Mouse (Mus musculus) small intestine, adult 2 months (tissue): ENCODE measurements around the gene E2f3. TPM values are rescaled to one million over a fixed set of nuclear protein-coding genes. Genes with fewer than 3 reads are reported as not detected.

ENCODE experiments used
- H3K27ac ChIP-seq: fragments of 200-500 bp; 2 replicates; pipeline ENCODE4 v1.5.1; 2012; ENCODE audit warnings: low read depth, low read length, control low read depth, inconsistent platforms; ENCODE audit not compliant: insufficient read depth
- H3K27me3 ChIP-seq: fragments of 200-500 bp; 2 replicates; pipeline ENCODE4 v1.6.1; 2012; ENCODE audit warnings: mild to moderate bottlenecking, moderate library complexity, low read length, inconsistent platforms; ENCODE audit not compliant: control insufficient read depth, insufficient read depth
- H3K36me3 ChIP-seq: fragments of 200-500 bp; 2 replicates; pipeline ENCODE4 v1.6.1; 2012; ENCODE audit warnings: mild to moderate bottlenecking, low read length, control low read depth, inconsistent platforms; ENCODE audit not compliant: control insufficient read depth, insufficient read depth
- H3K4me1 ChIP-seq: fragments of 200-500 bp; 2 replicates; pipeline ENCODE4 v1.6.1; 2012; ENCODE audit warnings: low read length, inconsistent platforms, mixed read lengths; ENCODE audit not compliant: control insufficient read depth, insufficient read depth, insufficient read length
- H3K4me3 ChIP-seq: fragments of 200-500 bp; 2 replicates; pipeline ENCODE4 v1.5.1; 2012; ENCODE audit warnings: low read depth, mild to moderate bottlenecking, control low read depth, inconsistent platforms, low read length, moderate library complexity
- CTCF ChIP-seq: fragments of 200-500 bp; IDR thresholded peaks from 2 replicates; pipeline ENCODE4 v1.5.1; 2012; ENCODE audit warnings: low read depth, mild to moderate bottlenecking, control low read depth, inconsistent platforms, low read length, moderate library complexity, mixed read lengths; ENCODE audit not compliant: insufficient replicate concordance, insufficient read length; ENCODE audit errors: extremely low read depth
- POLR2A ChIP-seq: fragments of 200-500 bp; IDR thresholded peaks from 2 replicates; pipeline ENCODE4 v1.6.1; 2012; ENCODE audit warnings: low read depth, mild to moderate bottlenecking, control low read depth, inconsistent platforms, low read length, moderate library complexity
- WGBS: fragments of 180-500 bp; shearing (Covaris S2); methylation state at CpG from one replicate; pipeline ENCODE4 v1.1.7; 2018; 5-methylcytosine and 5-hydroxymethylcytosine counted together
- polyA plus RNA-seq: library from polyadenylated mRNA; depleted of rRNA; stranded (reverse); fragments of >200 nt; gene quantifications from 2 replicates; pipeline ENCODE4 v1.2.3, GENCODE M21; 2012; rRNA removed

Gene E2f3
- polyA plus RNA-seq, result 1.3 and 3.4 TPM in 2 replicates

- no peak for TF ChIP-seq CTCF
- TF ChIP-seq POLR2A, result peak; percentile 38; the same call in 1 of the 2 replicates
- H3K4me1 ChIP-seq, result peaks cover 14% of the 10 kb centered on the region
- H3K27me3 ChIP-seq, result no peaks in the 10 kb centered on the region
- WGBS, result under 1% methylated on average over 45 of the region's 45 CpGs
- no peaks in the 10 kb centered on the region for H3K36me3 ChIP-seq
- peak within 1 kb of the TSS; percentile 95 for H3K4me3 ChIP-seq
- peak within 1 kb of the TSS; percentile 85 for H3K27ac ChIP-seq
Measured at GRCm38 (mm10) chr13:29985855-29986755, at the start of gene E2f3. E2f3 (minus strand) TSS chr13:29986063.

- H3K27me3 ChIP-seq, result no peaks in the 10 kb centered on the region
- TF ChIP-seq POLR2A (no peak), CTCF (no peak)
- no peaks in the 10 kb centered on the region for H3K36me3 ChIP-seq
- 88% methylated on average over 5 of the region's 5 CpGs for WGBS
- no peak overlapping the region for H3K27ac ChIP-seq
- H3K4me1 ChIP-seq, result peaks cover 35% of the 10 kb centered on the region; the same call in 1 of the 2 replicates
- no peak overlapping the region for H3K4me3 ChIP-seq
Measured at GRCm38 (mm10) chr13:30034540-30034939, 48.7 kb upstream of the E2f3 start.

DNA sequence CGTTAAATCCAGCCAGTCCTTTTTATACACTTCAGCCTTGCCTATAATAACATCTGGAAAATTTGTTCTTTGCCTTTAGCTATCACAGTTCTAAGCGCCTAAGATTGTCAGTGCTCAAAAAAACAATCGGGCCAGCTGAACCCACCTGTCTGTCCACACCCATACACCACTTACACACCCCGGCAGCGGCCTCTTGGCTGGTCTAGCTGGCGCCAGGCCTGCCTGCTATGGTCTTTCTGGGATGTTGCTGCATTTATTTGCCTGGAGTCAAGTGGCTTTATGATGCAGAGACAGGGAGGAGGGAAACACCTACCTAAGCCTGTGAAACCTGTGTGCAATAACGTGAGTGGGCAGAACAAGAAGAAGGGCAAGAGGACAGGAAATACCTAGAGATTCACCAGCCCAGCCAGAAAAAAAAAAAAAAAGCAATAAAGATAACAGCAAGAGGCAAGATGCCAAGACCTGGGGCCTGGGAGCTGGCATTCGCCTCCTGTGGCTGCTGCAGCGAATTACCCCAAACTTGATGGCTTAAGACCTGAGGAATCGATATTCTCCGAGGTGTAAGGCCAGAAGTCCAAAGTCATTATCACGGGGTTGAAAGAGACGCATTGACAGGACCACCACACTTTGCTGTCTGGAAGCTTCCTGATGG is 45.9 kb upstream of the E2f3 start:
- no peaks in the 10 kb centered on the region for H3K27me3 ChIP-seq
- TF ChIP-seq POLR2A, result no peak
- TF ChIP-seq CTCF, result peak; percentile 53; the same call in 1 of the 2 replicates
- H3K4me3 ChIP-seq, result no peak overlapping the region
- 24% methylated on average over 13 of the region's 13 CpGs for WGBS
- H3K27ac ChIP-seq, result peak overlapping the region; percentile 57
- peaks cover 31% of the 10 kb centered on the region; the same call in 1 of the 2 replicates for H3K4me1 ChIP-seq
- H3K36me3 ChIP-seq, result no peaks in the 10 kb centered on the region

GRCm38 (mm10) chr13:30027841-30028240 is 42.0 kb upstream of the E2f3 start:
- no peaks in the 10 kb centered on the region for H3K27me3 ChIP-seq
- TF ChIP-seq CTCF (no peak), POLR2A (no peak)
- H3K36me3 ChIP-seq, result no peaks in the 10 kb centered on the region
- peaks cover 22% of the 10 kb centered on the region; the same call in 1 of the 2 replicates for H3K4me1 ChIP-seq
- 90% methylated on average over 3 of the region's 3 CpGs for WGBS
- H3K27ac ChIP-seq, result no peak overlapping the region
- H3K4me3 ChIP-seq, result no peak overlapping the region

DNA sequence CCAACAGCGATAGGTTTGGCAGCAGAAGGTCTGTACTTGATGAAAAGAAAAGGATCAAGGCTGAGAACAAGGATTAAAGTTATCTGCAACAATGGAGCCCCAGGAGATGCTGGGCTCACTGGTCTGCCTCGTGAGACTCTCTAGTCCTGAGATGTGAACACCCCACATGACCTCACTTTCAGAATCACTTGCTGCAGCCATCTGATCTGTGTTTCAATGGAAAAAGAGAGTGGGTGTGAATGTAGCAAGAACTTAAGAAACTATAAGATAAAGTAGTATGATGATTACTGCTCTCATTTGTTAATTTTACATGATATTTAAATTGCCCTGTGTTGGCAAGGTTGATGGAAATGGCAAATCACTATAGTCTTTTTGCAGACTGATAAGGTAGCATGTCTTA is 36.6 kb upstream of the E2f3 start:
- no peaks in the 10 kb centered on the region for H3K36me3 ChIP-seq
- peaks cover 4% of the 10 kb centered on the region; the same call in 1 of the 2 replicates for H3K4me1 ChIP-seq
- 86% methylated on average over 2 of the region's 2 CpGs for WGBS
- no peak overlapping the region for H3K4me3 ChIP-seq
- TF ChIP-seq CTCF (no peak), POLR2A (no peak)
- no peak overlapping the region for H3K27ac ChIP-seq
- H3K27me3 ChIP-seq, result no peaks in the 10 kb centered on the region

DNA sequence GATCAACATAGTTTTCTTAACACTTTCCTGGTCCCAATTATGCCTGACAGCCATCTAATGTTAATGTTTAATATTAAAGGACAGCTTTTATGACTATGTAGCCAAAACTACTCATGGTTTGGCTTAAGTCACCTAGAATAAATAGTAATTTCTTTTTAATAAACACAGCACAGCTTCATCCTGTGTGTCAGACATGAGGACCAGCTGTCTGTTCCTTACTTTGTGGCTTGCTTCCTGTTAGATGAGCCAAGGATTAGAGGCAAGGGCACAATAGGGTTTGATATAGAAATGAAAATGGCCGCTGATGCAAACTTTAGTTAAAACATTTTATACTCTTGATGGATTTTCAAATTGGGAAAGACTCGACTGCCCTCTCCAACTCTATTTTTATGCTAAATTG is 32.7 kb upstream of the E2f3 start:
- H3K27ac ChIP-seq, result no peak overlapping the region
- WGBS, result 79% methylated on average over 2 of the region's 2 CpGs
- no peaks in the 10 kb centered on the region for H3K36me3 ChIP-seq
- no peaks in the 10 kb centered on the region for H3K27me3 ChIP-seq
- H3K4me1 ChIP-seq, result no peaks in the 10 kb centered on the region
- TF ChIP-seq CTCF, result no peak
- no peak for TF ChIP-seq POLR2A
- H3K4me3 ChIP-seq, result no peak overlapping the region

DNA sequence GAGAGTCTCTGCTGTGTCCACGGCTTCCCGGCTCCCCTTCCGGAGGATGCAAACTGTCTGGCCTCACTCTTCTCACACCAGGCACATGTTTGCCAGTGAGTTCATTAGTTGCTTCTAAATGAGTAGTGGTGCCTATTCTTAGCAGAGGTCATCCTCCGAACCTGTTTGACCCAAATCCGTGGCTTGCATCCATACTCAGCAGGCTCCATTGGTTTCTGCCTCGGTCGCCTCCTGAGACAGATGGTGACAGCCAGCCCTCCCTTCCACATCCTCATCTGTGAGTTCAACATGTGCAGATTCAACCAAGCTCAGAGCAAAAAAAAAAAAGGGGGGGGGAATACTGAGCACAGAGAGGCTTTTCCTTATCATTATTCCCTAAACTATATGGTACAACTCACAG is 31.7 kb upstream of the E2f3 start:
- TF ChIP-seq POLR2A (no peak), CTCF (no peak)
- no peaks in the 10 kb centered on the region for H3K27me3 ChIP-seq
- H3K27ac ChIP-seq, result no peak overlapping the region
- H3K36me3 ChIP-seq, result no peaks in the 10 kb centered on the region
- 93% methylated on average over 7 of the region's 7 CpGs for WGBS
- no peaks in the 10 kb centered on the region for H3K4me1 ChIP-seq
- H3K4me3 ChIP-seq, result no peak overlapping the region
